Mouse (Mus musculus): Measurements from ENCODE around the gene Dhx29.

Gene Dhx29

GRCm38 (mm10) chr13:112927287-112928001 lies at the start of gene Dhx29, which contains the start of gene Mtrex:
Gene Dhx29, plus strand, starts transcription at chr13:112927454.
Gene Mtrex, minus strand, starts transcription at chr13:112927398.
- DNase-seq (ENCODE audit: low read depth, low spot score), result peak; percentile 96

DNA sequence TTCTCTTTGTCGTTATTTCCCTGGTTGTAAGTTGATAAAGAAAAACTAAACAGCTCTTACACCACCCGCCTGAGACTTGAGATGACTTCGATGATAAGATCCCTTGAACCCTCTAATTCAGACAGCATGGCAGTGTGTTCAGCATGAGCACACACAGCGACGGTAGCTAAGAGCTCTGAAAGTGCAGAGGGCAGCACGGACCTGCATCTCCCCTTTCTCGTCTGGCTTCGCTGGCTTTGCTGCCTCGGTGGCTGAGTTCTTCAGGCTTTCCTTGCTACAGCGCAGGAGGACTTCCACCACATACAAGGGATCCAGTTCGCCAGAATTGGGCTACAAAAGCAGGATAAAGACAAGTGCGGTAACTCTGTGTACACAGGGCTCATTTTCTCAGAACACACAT lies 40.0 kb upstream of the Dhx29 start:
- DNase-seq (ENCODE audit: low read depth, low spot score), result no peak

- DNase-seq (ENCODE audit: low read depth, low spot score), result no peak
These were observed 25.1 kb upstream of the Dhx29 start for GRCm38 (mm10) chr13:112902176-112902575.

DNA sequence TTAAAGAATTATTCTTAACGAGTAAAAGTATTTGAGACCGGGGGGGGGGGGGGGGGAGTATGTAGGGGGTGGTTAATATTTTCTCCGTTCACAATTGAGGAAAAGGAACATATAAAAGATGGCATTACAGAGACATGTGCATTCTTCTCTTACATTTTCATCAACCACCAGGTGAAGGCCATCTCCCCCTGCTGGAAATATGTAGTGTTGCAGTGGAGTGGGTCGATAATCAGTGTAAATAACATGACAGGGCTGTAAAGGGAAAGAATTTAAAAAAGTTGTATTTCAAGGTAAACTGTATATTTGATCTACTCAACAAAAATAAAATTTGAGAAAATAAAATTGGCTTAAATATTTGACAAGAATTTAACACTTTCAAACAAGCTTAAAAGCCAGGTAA lies 17.6 kb upstream of the Dhx29 start:
- DNase-seq (ENCODE audit: low read depth, low spot score), result peak; percentile 17

GRCm38 (mm10) chr13:112910434-112910833 lies 16.8 kb upstream of the Dhx29 start:
- DNase-seq (ENCODE audit: low read depth, low spot score), result no peak

GRCm38 (mm10) chr13:112919141-112919865 lies 8.0 kb upstream of the Dhx29 start:
- DNase-seq (ENCODE audit: low read depth, low spot score), result no peak

- DNase-seq (ENCODE audit: low read depth, low spot score), result no peak
These were observed 6.3 kb upstream of the Dhx29 start for GRCm38 (mm10) chr13:112920906-112921305.

- no peak for DNase-seq (ENCODE audit: low read depth, low spot score)
These were observed 2.0 kb upstream of the Dhx29 start for GRCm38 (mm10) chr13:112925266-112925665.

DNA sequence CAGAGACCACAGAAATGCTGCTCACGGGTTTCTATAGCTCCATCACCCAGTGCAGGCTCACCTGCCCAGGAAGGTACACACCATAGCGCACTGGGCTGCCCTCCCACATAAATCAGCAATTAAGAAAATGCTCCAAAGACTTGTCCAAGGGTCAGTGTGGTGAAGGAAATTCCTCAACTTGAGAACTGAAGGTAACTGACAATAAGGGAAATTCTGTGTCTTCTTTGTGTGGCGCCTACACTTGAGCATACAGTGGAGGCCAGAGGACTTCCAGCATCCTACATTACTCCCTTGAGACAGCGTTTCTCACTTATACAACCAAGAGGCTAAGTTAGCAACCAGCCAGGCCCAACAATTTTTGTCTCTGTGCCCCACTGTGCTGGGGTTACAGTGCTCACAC lies 1.3 kb upstream of the Dhx29 start:
- DNase-seq (ENCODE audit: low read depth, low spot score), result no peak

DNA sequence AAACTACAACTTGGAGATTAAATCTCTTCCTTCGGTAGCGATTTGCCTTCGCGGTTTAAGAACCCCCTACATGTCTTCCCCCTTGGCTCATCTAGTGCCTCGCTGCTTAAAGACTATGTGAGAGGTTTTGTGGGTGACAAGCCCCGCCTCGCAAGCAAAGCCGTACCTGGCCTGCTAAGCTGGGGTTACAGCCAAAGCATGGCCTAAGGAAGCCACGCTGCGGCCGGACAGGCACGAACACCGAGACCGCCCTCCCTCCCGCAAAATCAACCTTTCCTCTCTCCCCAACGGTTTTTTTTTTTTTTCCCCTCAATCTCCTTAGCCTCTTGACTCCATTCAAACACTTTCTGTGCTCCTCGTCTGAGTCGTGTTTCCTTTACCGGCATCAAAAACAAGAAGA lies 458 bp upstream of the Dhx29 start:
- no peak for DNase-seq (ENCODE audit: low read depth, low spot score)

DNA sequence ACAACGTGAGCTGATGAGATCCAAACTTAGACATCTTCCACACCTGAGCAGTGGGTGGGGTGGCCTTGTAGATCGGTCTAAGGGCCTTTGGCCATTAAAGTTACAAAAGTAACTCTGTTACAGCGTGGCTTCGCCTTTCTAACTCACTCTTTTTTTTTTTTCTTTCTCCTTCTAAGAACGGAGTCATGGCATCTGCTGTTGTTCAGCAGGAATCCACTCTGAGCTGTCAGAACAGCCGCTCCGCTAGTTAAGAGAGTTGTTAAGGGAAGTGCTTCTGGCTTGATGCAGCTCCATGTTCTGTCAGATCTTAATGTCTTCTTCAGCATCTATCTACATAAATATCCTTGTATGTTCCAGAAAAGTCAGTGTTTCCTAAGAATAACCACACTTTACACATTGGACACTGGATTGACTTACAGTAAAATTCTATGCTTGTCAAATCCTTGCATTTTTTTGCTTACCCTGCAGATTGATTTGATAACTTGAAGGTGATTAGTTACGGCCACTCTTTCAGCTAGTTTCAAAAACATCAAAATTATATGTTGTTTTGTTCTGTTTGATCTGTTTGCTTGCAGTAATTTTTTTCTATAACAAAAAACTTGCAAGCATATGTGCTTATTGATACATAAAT lies 899 bp downstream of the Dhx29 start:
- no peak for DNase-seq (ENCODE audit: low read depth, low spot score)

- no peak for DNase-seq (ENCODE audit: low read depth, low spot score)
These were observed 10.9 kb downstream of the Dhx29 start for GRCm38 (mm10) chr13:112938130-112938529.

DNA sequence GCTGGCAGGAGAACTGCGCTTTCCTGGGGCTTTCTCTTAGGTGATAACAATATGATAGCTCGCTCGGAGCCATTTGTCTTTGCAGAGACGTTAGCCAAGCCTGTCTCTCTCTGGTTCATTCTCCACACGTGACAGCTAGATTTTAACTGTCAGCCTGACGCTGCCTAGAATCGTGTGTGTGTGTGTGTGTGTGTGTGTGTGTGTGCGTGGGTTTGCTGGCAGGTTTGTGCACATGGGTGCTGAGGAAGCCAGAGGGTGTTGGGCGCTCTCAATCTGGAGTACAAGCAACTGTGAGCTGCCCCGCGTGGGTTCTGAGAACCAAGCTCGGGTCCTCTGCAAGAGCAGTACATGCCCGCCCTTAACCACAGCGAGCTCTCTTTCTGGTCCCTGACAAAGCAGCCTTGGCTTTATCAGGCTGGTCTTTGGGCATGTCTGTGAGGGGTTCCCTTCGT lies 14.7 kb downstream of the Dhx29 start:
- DNase-seq (ENCODE audit: low read depth, low spot score), result no peak

DNA sequence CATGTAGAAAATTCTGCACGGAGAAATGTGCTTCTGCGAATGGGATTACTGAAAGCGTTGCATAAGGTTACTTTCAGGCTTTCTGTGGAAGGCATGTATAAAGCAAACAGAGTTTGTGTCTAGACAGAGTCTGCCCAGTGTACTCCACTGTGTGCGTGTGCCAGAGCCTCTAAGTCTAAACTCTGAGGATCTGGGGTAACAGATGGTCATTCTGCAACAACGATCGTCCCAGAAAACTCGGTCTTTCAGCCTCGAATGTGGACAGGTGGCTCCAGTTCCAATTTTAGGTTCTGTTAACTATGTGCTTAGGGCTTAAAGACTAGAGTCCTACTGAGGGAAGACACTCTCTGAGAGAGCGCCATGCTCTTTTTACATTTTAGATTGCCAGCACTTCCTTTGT lies 18.1 kb downstream of the Dhx29 start:
- DNase-seq (ENCODE audit: low read depth, low spot score), result no peak

- DNase-seq (ENCODE audit: low read depth, low spot score), result no peak
These were observed 18.6 kb downstream of the Dhx29 start for GRCm38 (mm10) chr13:112945900-112946299.

- no peak for DNase-seq (ENCODE audit: low read depth, low spot score)
These were observed 26.8 kb downstream of the Dhx29 start for GRCm38 (mm10) chr13:112954067-112954466.

DNA sequence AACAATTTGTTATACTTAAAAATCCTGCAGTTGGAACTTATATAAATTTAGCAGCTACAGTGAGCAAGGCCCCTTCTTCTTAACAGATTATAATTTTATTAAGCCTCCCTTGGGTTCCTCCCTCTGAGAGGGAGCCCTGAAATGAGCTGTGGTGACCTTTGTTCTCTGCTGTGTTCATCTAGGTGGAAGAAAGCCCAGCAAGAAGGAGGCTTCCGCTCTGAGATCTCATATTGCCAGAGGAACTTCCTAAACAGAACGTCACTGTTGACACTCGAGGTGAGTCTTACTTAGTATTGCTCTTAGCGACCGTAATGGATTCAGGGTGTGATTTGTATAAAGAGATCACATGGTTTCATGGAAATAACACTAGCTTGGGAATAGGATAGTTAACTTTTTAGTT lies 35.8 kb downstream of the Dhx29 start:
- DNase-seq (ENCODE audit: low read depth, low spot score), result no peak

GRCm38 (mm10) chr13:112964421-112964820 lies 37.2 kb downstream of the Dhx29 start:
- DNase-seq (ENCODE audit: low read depth, low spot score), result no peak

DNA sequence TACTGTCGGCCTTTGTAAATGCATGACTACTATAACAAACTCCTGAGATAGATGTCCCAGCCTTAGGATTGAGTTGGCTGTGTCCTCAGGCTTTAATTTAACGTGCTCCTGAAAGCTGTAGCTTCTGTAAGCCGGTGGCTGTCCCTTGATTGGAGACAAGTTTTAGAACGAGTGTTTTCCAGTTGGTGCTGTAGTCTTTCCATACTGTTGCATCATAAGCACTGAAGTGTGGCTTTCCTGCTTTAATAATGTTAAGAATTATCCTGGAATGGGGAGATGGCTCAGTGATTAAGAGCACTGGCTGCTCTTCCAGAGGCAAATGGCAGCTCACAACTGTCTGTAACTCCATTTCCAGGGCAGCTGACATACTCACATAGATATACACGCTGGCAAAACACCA lies 40.0 kb downstream of the Dhx29 start:
- no peak for DNase-seq (ENCODE audit: low read depth, low spot score)

DNA sequence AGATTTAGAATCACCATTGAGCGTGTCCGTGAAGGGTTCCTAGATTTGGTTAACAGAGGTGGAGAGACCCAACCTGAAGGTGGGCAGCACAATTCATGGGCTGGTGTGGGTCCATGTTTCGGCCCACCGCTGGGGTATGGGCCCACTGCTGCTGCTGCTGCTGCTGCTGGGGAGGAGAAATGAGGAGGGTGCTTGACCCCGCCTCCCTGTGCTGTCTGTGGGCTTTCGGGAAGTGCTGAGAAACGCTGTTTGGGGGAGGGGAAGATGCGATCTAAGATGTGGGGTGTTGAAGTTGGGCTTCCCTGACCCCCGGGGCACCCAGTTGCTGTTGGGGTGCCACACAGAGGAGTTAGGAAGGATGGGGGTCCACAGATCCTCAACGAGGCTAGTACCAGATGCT lies 49.5 kb downstream of the Dhx29 start:
- DNase-seq (ENCODE audit: low read depth, low spot score), result no peak

DNA sequence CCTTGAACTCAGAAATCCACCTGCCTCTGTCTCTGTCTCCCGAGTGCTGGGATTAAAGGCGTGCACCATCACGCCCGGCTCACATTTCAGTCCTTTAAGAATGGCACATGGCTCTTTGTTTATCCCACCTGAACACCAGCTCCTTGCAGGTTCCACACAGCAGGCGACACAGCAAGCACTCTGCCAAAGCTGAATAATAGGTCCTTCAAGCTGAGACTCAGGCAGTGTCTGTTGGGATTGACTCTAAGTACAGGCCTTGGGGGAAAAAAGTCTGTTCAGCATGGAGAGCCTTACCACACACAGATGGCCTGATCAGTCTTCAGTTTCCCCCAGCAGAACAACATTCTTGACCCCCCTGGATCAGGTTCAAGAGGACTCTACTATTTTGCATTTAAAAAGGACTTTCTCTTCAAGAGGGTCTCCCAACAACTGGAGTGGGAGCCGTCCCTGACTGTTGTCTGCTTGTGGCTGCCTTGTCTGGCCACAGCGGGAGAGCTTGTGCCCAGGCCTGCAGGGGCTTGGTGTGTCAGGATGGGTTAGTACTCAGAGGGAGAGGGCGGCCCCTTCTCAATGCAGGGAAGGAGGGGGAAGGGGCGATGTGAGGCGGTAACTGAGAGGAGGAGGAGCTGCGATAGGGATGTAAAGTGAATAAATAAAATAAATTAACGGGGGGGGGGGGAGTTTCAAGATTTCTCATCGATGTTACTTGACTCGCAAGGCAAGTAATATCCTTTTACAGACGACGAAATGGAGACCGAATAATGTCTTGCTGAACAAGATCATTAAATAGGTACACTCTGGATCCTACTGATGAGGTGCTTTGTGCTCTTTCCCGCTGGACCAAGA lies 58.6 kb downstream of the Dhx29 start:
- DNase-seq (ENCODE audit: low read depth, low spot score), result no peak

DNA sequence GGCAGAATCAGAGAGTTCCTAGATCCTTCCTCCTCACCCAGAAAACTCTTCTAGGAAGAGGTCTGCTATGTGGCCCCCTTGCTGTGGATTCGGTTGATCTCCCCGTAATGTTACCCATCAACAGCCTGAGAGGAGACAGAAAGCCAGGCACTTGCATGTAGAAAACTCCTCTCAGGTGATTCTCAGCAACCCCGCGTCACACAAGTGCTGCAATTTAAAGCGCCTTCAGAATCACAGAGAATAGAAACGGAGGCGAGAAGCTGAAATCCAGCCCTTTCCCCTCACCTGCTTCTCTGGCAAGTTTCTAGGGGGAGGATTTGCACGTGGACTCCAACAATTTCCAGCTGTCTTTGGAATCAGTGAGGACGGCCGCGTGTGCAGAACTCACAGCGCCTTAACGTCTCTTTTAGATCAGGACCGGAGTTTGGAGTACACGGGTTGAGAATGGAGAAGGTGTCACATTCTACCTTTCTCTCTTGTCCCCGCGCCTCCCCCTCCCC lies 59.2 kb downstream of the Dhx29 start:
- no peak for DNase-seq (ENCODE audit: low read depth, low spot score)
